Comparison of ENCODE assay signal across 20 mouse cellular contexts in genomic region chr6:52201269-52201668, GRCm38 (mm10). TPM values are rescaled to one million over a fixed set of nuclear protein-coding genes. Genes with fewer than 3 reads are reported as not detected.
DNase-seq lines count a peak whose midpoint lies in the region; ATAC-seq and TF ChIP-seq lines count a peak whose summit lies in the region.
"Had no signal": no experiment of that assay in that cellular context is flagged by ENCODE, and none has a peak within 500 bp of the region (broad histone marks: within the 10 kb centered on the region; RNA-seq: fewer than 3 reads in every experiment).

No protein-coding gene starts in this region.

- ATAC-seq in hindbrain, embryonic 12.5 days (ENCODE audit: low FRiP score), result no peak
- no peak for ATAC-seq in hindbrain, postnatal 0 days
- ATAC-seq in intestine, embryonic 14.5 days (replicated peaks; ENCODE audit: low FRiP score, low TSS enrichment, low read depth), result no peak
- ATAC-seq in neural tube, embryonic 12.5 days (ENCODE audit: low FRiP score, low read depth), result no peak

- H3K9me3 ChIP-seq in hindbrain, embryonic 12.5 days (replicated peaks), result no peaks in the 10 kb centered on the region
- H3K9me3 ChIP-seq in hindbrain, postnatal 0 days (ENCODE audit: low read length), result no peaks in the 10 kb centered on the region
- no peaks in the 10 kb centered on the region for H3K9me3 ChIP-seq in intestine, embryonic 14.5 days (ENCODE audit: control insufficient read depth, low read length)
- H3K9me3 ChIP-seq in neural tube, embryonic 12.5 days, result no peaks in the 10 kb centered on the region
- H3K9me3 ChIP-seq: embryonic facial prominence, embryonic 13.5 days; forebrain, embryonic 12.5 days; heart, embryonic 15.5 days had no signal

- peak overlapping the region; percentile 34 for H3K4me2 ChIP-seq in hindbrain, embryonic 12.5 days (replicated peaks)
- no peak overlapping the region for H3K4me2 ChIP-seq in hindbrain, postnatal 0 days (ENCODE audit: low read depth, low read length)
- peak overlapping the region; percentile 78 for H3K4me2 ChIP-seq in intestine, embryonic 14.5 days (ENCODE audit: low read length)
- H3K4me2 ChIP-seq in neural tube, embryonic 12.5 days (replicated peaks), result peak overlapping the region; percentile 99
- H3K4me2 ChIP-seq: embryonic facial prominence, embryonic 13.5 days; forebrain, embryonic 12.5 days; heart, embryonic 15.5 days had no signal

- peak overlapping the region; percentile 25 for H3K4me3 ChIP-seq in hindbrain, embryonic 12.5 days
- no peak overlapping the region for H3K4me3 ChIP-seq in hindbrain, postnatal 0 days (ENCODE audit: low read length)
- H3K4me3 ChIP-seq in brown adipose tissue, adult 24 weeks (ENCODE audit: insufficient read depth, low read depth, low read length), result peak overlapping the region; percentile 17; the same call in 1 of the 2 replicates
- peak overlapping the region; percentile 67 for H3K4me3 ChIP-seq in intestine, embryonic 14.5 days (ENCODE audit: low read depth, low read length)
- H3K4me3 ChIP-seq in neural tube, embryonic 12.5 days, result peak overlapping the region; percentile 41
- H3K4me3 ChIP-seq: embryonic facial prominence, embryonic 13.5 days; forebrain, embryonic 12.5 days; heart, embryonic 15.5 days had no signal

- H3K27me3 ChIP-seq in hindbrain, embryonic 12.5 days, result peaks cover 97% of the 10 kb centered on the region
- H3K27me3 ChIP-seq in hindbrain, postnatal 0 days (ENCODE audit: insufficient read depth, low read length), result peaks cover 89% of the 10 kb centered on the region
- H3K27me3 ChIP-seq in intestine, embryonic 14.5 days (replicated peaks; ENCODE audit: control insufficient read depth, insufficient read depth, low read length), result peaks cover 12% of the 10 kb centered on the region; the same call in 1 of the 2 replicates
- no peaks in the 10 kb centered on the region for H3K27me3 ChIP-seq in neural tube, embryonic 12.5 days (replicated peaks)

- H3K36me3 ChIP-seq in hindbrain, embryonic 12.5 days, result no peaks in the 10 kb centered on the region
- H3K36me3 ChIP-seq in hindbrain, postnatal 0 days (ENCODE audit: insufficient read depth, low read length), result no peaks in the 10 kb centered on the region
- H3K36me3 ChIP-seq in intestine, embryonic 14.5 days (ENCODE audit: control insufficient read depth, insufficient read depth, low read length), result peaks cover 11% of the 10 kb centered on the region; the same call in 1 of the 2 replicates
- peaks cover 45% of the 10 kb centered on the region for H3K36me3 ChIP-seq in neural tube, embryonic 12.5 days
- H3K36me3 ChIP-seq: embryonic facial prominence, embryonic 13.5 days; forebrain, embryonic 12.5 days; G1E; heart, embryonic 15.5 days had no signal

- peak overlapping the region; percentile 28; the same call in 1 of the 2 replicates for H3K9ac ChIP-seq in hindbrain, embryonic 12.5 days
- no peak overlapping the region for H3K9ac ChIP-seq in hindbrain, postnatal 0 days (replicated peaks; ENCODE audit: low read length)
- H3K9ac ChIP-seq in intestine, embryonic 14.5 days (ENCODE audit: low read length), result peak overlapping the region; percentile 97
- H3K9ac ChIP-seq in neural tube, embryonic 12.5 days, result peak overlapping the region; percentile 100
- H3K9ac ChIP-seq: embryonic facial prominence, embryonic 13.5 days; forebrain, embryonic 12.5 days; heart, embryonic 15.5 days had no signal

- 0 out of 2 replicates have a peak overlapping the region, but pooled peaks have one; percentile 75 for H3K27ac ChIP-seq in hindbrain, embryonic 12.5 days
- H3K27ac ChIP-seq in hindbrain, postnatal 0 days, result no peak overlapping the region
- H3K27ac ChIP-seq in brown adipose tissue, adult 24 weeks (replicated peaks; ENCODE audit: low read depth, low read length), result peak overlapping the region; percentile 44; the same call in 1 of the 2 replicates
- peak overlapping the region; percentile 81 for H3K27ac ChIP-seq in intestine, embryonic 14.5 days (ENCODE audit: low read depth)
- peak overlapping the region; percentile 80 for H3K27ac ChIP-seq in neural tube, embryonic 12.5 days
- H3K27ac ChIP-seq: embryonic facial prominence, embryonic 13.5 days; forebrain, embryonic 12.5 days; heart, embryonic 15.5 days had no signal

- peaks cover 9% of the 10 kb centered on the region for H3K4me1 ChIP-seq in hindbrain, embryonic 12.5 days
- H3K4me1 ChIP-seq in hindbrain, postnatal 0 days (ENCODE audit: insufficient read depth, low read length), result no peaks in the 10 kb centered on the region
- H3K4me1 ChIP-seq in brown adipose tissue, adult 24 weeks (ENCODE audit: control insufficient read depth, insufficient read depth, insufficient read length, low read length), result peaks cover 6% of the 10 kb centered on the region; the same call in 1 of the 2 replicates
- peaks cover 52% of the 10 kb centered on the region for H3K4me1 ChIP-seq in intestine, embryonic 14.5 days (replicated peaks; ENCODE audit: control insufficient read depth, insufficient read depth, low read length)
- peaks cover 84% of the 10 kb centered on the region for H3K4me1 ChIP-seq in neural tube, embryonic 12.5 days

- TF ChIP-seq CTCF in hindbrain, postnatal 0 days (IDR thresholded peaks at IDR 0.05; ENCODE audit: low read depth), result no peak

- no peak for DNase-seq in hindbrain, postnatal 0 days (ENCODE audit: low spot score)
- no peak for DNase-seq in intestine, embryonic 14.5 days (ENCODE audit: low spot score)
- DNase-seq in urinary bladder, postnatal 10 days (ENCODE audit: low spot score), result no peak
- no peak for DNase-seq in thymus, postnatal 36 days
- no peak for DNase-seq in frontal cortex, postnatal 25 days (ENCODE audit: low spot score in 2 of 2)
- DNase-seq: adrenal gland, postnatal 14 days; B cell, adult 2 months; cerebellum, postnatal 25 days; gastrocnemius, postnatal 10 days; right cerebral cortex, postnatal 25 days had no signal

- WGBS in hindbrain, embryonic 12.5 days, result 7% methylated on average over 1 of the region's 1 CpGs
- WGBS in hindbrain, postnatal 0 days, result 26% methylated on average over 1 of the region's 1 CpGs
- WGBS in intestine, embryonic 14.5 days, result 33% methylated on average over 1 of the region's 1 CpGs
- WGBS in neural tube, embryonic 12.5 days, result 4% methylated on average over 1 of the region's 1 CpGs

RNA-seq across cellular contexts. Expression of gene Hoxa5, which starts 3.1 kb away (rescaled TPM):
- 53.4 and 82.9 TPM in 2 replicates for polyA plus RNA-seq in hindbrain, embryonic 12.5 days (2016; fragmentation: Nextera tagmentation; extraction: Ambion mirVana)
- total RNA-seq in hindbrain, postnatal 0 days (2014; rRNA removed), result 99.2 and 108 TPM in 2 replicates
- 81.7 and 89.4 TPM in 2 replicates for polyA plus RNA-seq in hindbrain, postnatal 0 days (2015; fragmentation: Nextera tagmentation; extraction: Ambion mirVana)
- polyA plus RNA-seq in brown adipose tissue, adult 24 weeks (2012; ENCODE audit: insufficient read depth, insufficient read length, missing spikeins), result 35.9 and 39.4 TPM in 2 replicates
- 30.1 and 34.1 TPM in 2 replicates for polyA plus RNA-seq in intestine, embryonic 14.5 days (2014; fragmentation: Nextera tagmentation; extraction: Ambion mirVana)
- polyA plus RNA-seq in neural tube, embryonic 12.5 days (2016; fragmentation: Nextera tagmentation; extraction: Ambion mirVana), result 72.6 and 76.1 TPM in 2 replicates
- total RNA-seq: layer of hippocampus, postnatal 25 days had no signal
- polyA plus RNA-seq: forebrain, embryonic 12.5 days; G1E had no signal

RNA-seq across cellular contexts. Expression of gene Hoxa6, which starts 7.3 kb away (rescaled TPM):
- 18.7 and 20.5 TPM in 2 replicates for polyA plus RNA-seq in hindbrain, embryonic 12.5 days (2016; fragmentation: Nextera tagmentation; extraction: Ambion mirVana)
- 12.3 and 25.8 TPM in 2 replicates for total RNA-seq in hindbrain, postnatal 0 days (2014; rRNA removed)
- polyA plus RNA-seq in hindbrain, postnatal 0 days (2015; fragmentation: Nextera tagmentation; extraction: Ambion mirVana), result 6.0 and 7.7 TPM in 2 replicates
- polyA plus RNA-seq in brown adipose tissue, adult 24 weeks (2012; ENCODE audit: insufficient read depth, insufficient read length, missing spikeins), result not detected in 2 replicates
- 2.5 and 3.9 TPM in 2 replicates for polyA plus RNA-seq in intestine, embryonic 14.5 days (2014; fragmentation: Nextera tagmentation; extraction: Ambion mirVana)
- 34.7 and 34.9 TPM in 2 replicates for polyA plus RNA-seq in neural tube, embryonic 12.5 days (2016; fragmentation: Nextera tagmentation; extraction: Ambion mirVana)
- total RNA-seq: layer of hippocampus, postnatal 25 days; liver, adult 2 months; megakaryocyte, adult 5-6 weeks had no signal
- polyA plus RNA-seq: forebrain, embryonic 12.5 days; G1E; heart, embryonic 15.5 days; liver, adult 2 months had no signal

RNA-seq across cellular contexts. Expression of gene Hoxa4, which starts 9.7 kb away (rescaled TPM):
- 6.9 and 12.5 TPM in 2 replicates for polyA plus RNA-seq in hindbrain, embryonic 12.5 days (2016; fragmentation: Nextera tagmentation; extraction: Ambion mirVana)
- total RNA-seq in hindbrain, postnatal 0 days (2014; rRNA removed), result 4.8 and 7.3 TPM in 2 replicates
- polyA plus RNA-seq in hindbrain, postnatal 0 days (2015; fragmentation: Nextera tagmentation; extraction: Ambion mirVana), result 10.5 and 12.0 TPM in 2 replicates
- 14.0 and 26.4 TPM in 2 replicates for polyA plus RNA-seq in brown adipose tissue, adult 24 weeks (2012; ENCODE audit: insufficient read depth, insufficient read length, missing spikeins)
- 7.5 and 7.7 TPM in 2 replicates for polyA plus RNA-seq in intestine, embryonic 14.5 days (2014; fragmentation: Nextera tagmentation; extraction: Ambion mirVana)
- polyA plus RNA-seq in neural tube, embryonic 12.5 days (2016; fragmentation: Nextera tagmentation; extraction: Ambion mirVana), result 7.1 and 9.7 TPM in 2 replicates
- total RNA-seq: G1E; layer of hippocampus, postnatal 25 days had no signal
- polyA plus RNA-seq: forebrain, embryonic 12.5 days; G1E had no signal

RNA-seq across cellular contexts. Expression of gene Hoxa3, which starts 11.9 kb away (rescaled TPM):
- 13.7 and 19.5 TPM in 2 replicates for polyA plus RNA-seq in hindbrain, embryonic 12.5 days (2016; fragmentation: Nextera tagmentation; extraction: Ambion mirVana)
- total RNA-seq in hindbrain, postnatal 0 days (2014; rRNA removed), result 8.7 and 9.8 TPM in 2 replicates
- 7.9 and 8.8 TPM in 2 replicates for polyA plus RNA-seq in hindbrain, postnatal 0 days (2015; fragmentation: Nextera tagmentation; extraction: Ambion mirVana)
- polyA plus RNA-seq in brown adipose tissue, adult 24 weeks (2012; ENCODE audit: insufficient read depth, insufficient read length, missing spikeins), result 4.7 and 5.4 TPM in 2 replicates
- polyA plus RNA-seq in intestine, embryonic 14.5 days (2014; fragmentation: Nextera tagmentation; extraction: Ambion mirVana), result 9.2 and 9.7 TPM in 2 replicates
- 21.1 and 25.1 TPM in 2 replicates for polyA plus RNA-seq in neural tube, embryonic 12.5 days (2016; fragmentation: Nextera tagmentation; extraction: Ambion mirVana)
- total RNA-seq: layer of hippocampus, postnatal 25 days; megakaryocyte, adult 5-6 weeks had no signal
- polyA plus RNA-seq: G1E had no signal

RNA-seq across cellular contexts. Expression of gene Gm28308, which starts 11.9 kb away (rescaled TPM):
- polyA plus RNA-seq in hindbrain, embryonic 12.5 days (2016; fragmentation: Nextera tagmentation; extraction: Ambion mirVana), result not detected in 2 replicates
- 0.83 and 2.2 TPM in 2 replicates for total RNA-seq in hindbrain, postnatal 0 days (2014; rRNA removed)
- not detected in 2 replicates for polyA plus RNA-seq in hindbrain, postnatal 0 days (2015; fragmentation: Nextera tagmentation; extraction: Ambion mirVana)
- polyA plus RNA-seq in brown adipose tissue, adult 24 weeks (2012; ENCODE audit: insufficient read depth, insufficient read length, missing spikeins), result not detected in 2 replicates
- polyA plus RNA-seq in intestine, embryonic 14.5 days (2014; fragmentation: Nextera tagmentation; extraction: Ambion mirVana), result not detected in 2 replicates
- not detected in 2 replicates for polyA plus RNA-seq in neural tube, embryonic 12.5 days (2016; fragmentation: Nextera tagmentation; extraction: Ambion mirVana)
- total RNA-seq: G1E; gastrocnemius, postnatal 10 days; layer of hippocampus, postnatal 25 days; liver, adult 2 months; megakaryocyte, adult 5-6 weeks had no signal
- polyA plus RNA-seq: embryonic facial prominence, embryonic 13.5 days; forebrain, embryonic 12.5 days; G1E; heart, embryonic 15.5 days; liver, adult 2 months had no signal
